Mouse (Mus musculus) midbrain, embryonic 11.5 days (tissue): ENCODE results near the gene Gm26727. TPM values are rescaled to one million over a fixed set of nuclear protein-coding genes. Genes with fewer than 3 reads are reported as not detected.
"Not testable (repeated sequence)": the region's sequence is repeated elsewhere in the genome, so short reads cannot be mapped to it uniquely, and the experiment has no call there.

ENCODE experiments used
- ATAC-seq: fragments of 200-750 bp; cut with Nextera tagmentation; 2 replicates; pipeline ENCODE4 v1.8.0; 2017; ENCODE audit warnings: moderate TSS enrichment, moderate library complexity; ENCODE audit not compliant: low FRiP score
- DNase-seq: peaks from one replicate; pipeline ENCODE4 v3.0.0; 2015; ENCODE audit warnings: low spot score; ENCODE audit errors: missing footprints
- H3K27ac ChIP-seq: fragments of 300-500 bp; sonication (generic); 2 replicates; pipeline ENCODE4 v1.5.1; 2014; ENCODE audit warnings: low read depth, low read length
- H3K27me3 ChIP-seq: fragments of 300-500 bp; sonication (generic); 2 replicates; pipeline ENCODE4 v1.6.1; 2014; ENCODE audit warnings: mild to moderate bottlenecking, low read length, moderate library complexity, mixed read lengths; ENCODE audit not compliant: control insufficient read depth, insufficient read depth
- H3K36me3 ChIP-seq: fragments of 300-500 bp; sonication (generic); 2 replicates; pipeline ENCODE4 v1.6.1; 2014; ENCODE audit warnings: mild to moderate bottlenecking, low read length, moderate library complexity, mixed read lengths; ENCODE audit not compliant: control insufficient read depth, insufficient read depth
- H3K4me1 ChIP-seq: fragments of 300-500 bp; sonication (generic); 2 replicates; pipeline ENCODE4 v1.6.1; 2014; ENCODE audit warnings: low read length; ENCODE audit not compliant: control insufficient read depth, insufficient read depth
- H3K4me2 ChIP-seq: fragments of 300-500 bp; sonication (generic); 2 replicates; pipeline ENCODE4 v1.6.1; 2014; ENCODE audit warnings: mild to moderate bottlenecking, moderate library complexity
- H3K4me3 ChIP-seq: fragments of 300-500 bp; sonication (generic); 2 replicates; pipeline ENCODE4 v1.5.1; 2014; ENCODE audit warnings: low read depth, low read length
- H3K9ac ChIP-seq: fragments of 300-500 bp; sonication (generic); 2 replicates; pipeline ENCODE4 v1.6.1; 2014; ENCODE audit warnings: low read length
- H3K9me3 ChIP-seq: fragments of 300-500 bp; sonication (generic); 2 replicates; pipeline ENCODE4 v1.6.1; 2016; ENCODE audit warnings: low read length; ENCODE audit not compliant: control insufficient read depth
- WGBS: fragments of 180-500 bp; shearing (Covaris S2); extraction: QIAGEN DNeasy Blood & Tissue Kit; methylation state at CpG from one replicate; pipeline ENCODE4 v1.1.7; 2014; 5-methylcytosine and 5-hydroxymethylcytosine counted together
- polyA plus RNA-seq: library from polyadenylated mRNA; unstranded; fragments of >200 nt; fragmentation: Nextera tagmentation; extraction: Ambion mirVana; gene quantifications from 2 replicates; pipeline ENCODE4 v1.2.1, GENCODE M21; 2014

Gene Gm26727
- not detected in 2 replicates for polyA plus RNA-seq

- DNase-seq (no peak), ATAC-seq (no peak)
- H3K36me3 ChIP-seq: no peaks in the 10 kb centered on the region
- no peak within 1 kb of the TSS for H3K4me2 ChIP-seq
- H3K27ac ChIP-seq: no peak within 1 kb of the TSS
- no peak within 1 kb of the TSS for H3K9ac ChIP-seq
- H3K27me3 ChIP-seq: no peaks in the 10 kb centered on the region
- H3K9me3 ChIP-seq: no peaks in the 10 kb centered on the region
- no peak within 1 kb of the TSS for H3K4me3 ChIP-seq
- WGBS: 70% methylated on average over 2 of the region's 2 CpGs
- H3K4me1 ChIP-seq: no peaks in the 10 kb centered on the region
Observed at GRCm38 (mm10) chr2:67433081-67433480, at the start of gene Gm26727. Gm26727 (minus strand) TSS chr2:67433181.

DNA sequence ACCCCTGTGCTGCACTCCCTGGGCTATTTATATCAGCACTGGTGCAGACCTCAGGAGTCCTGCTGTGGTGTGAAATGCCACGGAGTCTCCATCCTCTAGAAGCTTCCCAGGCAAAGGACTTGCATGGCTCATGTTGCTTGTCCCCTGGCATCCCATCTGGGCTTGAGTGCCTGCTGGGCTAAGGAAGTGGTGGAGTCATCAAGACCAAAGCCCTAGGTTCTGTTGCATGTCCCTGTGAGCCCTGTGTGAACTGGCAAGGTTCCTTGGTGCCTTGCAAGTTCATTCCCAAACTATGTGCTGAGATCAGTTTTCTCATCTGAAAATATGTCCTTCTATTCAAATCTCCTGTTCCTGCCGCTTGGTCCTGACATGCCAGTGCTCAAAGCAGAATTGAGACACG, 48.1 kb upstream of the Gm26727 start:
- Histone ChIP-seq H3K4me2 (no peak overlapping the region), H3K4me1 (no peaks in the 10 kb centered on the region), H3K9me3 (no peaks in the 10 kb centered on the region), H3K4me3 (no peak overlapping the region), H3K27me3 (no peaks in the 10 kb centered on the region), H3K9ac (no peak overlapping the region), H3K27ac (no peak overlapping the region), H3K36me3 (no peaks in the 10 kb centered on the region)
- 74% methylated on average over 3 of the region's 3 CpGs for WGBS
- DNase-seq (no peak), ATAC-seq (peak; percentile 38; the same call in 1 of the 2 replicates)

DNA sequence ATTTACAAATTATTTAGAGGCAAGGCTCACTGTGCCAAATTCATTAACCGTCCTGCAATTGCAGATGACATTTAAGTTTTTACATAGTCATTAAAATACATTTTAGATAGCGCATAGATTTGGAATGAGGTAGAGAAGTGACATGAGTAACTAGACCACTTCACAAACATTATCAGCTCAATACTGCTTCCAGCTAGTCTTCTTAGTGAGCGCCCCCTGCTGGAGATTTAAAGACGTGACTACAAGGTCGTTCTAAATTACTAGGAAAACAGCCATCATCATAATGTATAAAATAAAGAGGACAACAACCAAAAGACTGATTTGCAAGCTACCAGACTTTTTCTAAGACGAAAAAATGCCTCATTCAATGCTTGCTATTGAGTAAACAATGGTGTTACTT, 44.8 kb upstream of the Gm26727 start:
- Histone ChIP-seq H3K9ac (no peak overlapping the region), H3K36me3 (no peaks in the 10 kb centered on the region), H3K27ac (no peak overlapping the region), H3K4me3 (no peak overlapping the region), H3K4me1 (no peaks in the 10 kb centered on the region), H3K4me2 (no peak overlapping the region), H3K9me3 (no peaks in the 10 kb centered on the region), H3K27me3 (no peaks in the 10 kb centered on the region)
- ATAC-seq: no peak
- DNase-seq: peak; percentile 89
- 20% methylated on average over 6 of the region's 6 CpGs for WGBS

GRCm38 (mm10) chr2:67470030-67470429, 37.0 kb upstream of the Gm26727 start:
- not testable (repeated sequence) for H3K4me3 ChIP-seq, H3K27ac ChIP-seq, DNase-seq, H3K4me1 ChIP-seq, H3K9me3 ChIP-seq, H3K9ac ChIP-seq, H3K4me2 ChIP-seq, ATAC-seq, H3K36me3 ChIP-seq, H3K27me3 ChIP-seq
- 86% methylated on average over 5 of the region's 5 CpGs for WGBS

DNA sequence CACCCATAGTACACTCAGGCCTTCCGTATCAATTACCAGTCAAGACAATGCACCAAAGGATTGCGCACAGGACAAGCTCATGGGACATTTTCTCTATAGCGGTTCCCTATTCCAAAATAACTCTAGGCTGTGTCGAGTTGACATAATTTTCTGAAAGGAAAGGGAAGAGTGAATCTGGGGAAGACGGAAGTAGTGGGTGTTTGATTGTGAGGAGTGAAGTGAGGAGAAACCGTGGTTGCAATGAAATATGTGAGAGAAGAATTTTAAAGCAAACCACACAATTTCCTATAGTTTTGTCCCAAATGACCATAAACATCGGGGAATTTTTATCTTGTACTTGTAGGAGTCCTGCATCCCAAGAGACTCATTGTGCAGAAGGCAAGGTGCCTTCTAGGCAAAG, 34.1 kb upstream of the Gm26727 start:
- H3K4me1 ChIP-seq: no peaks in the 10 kb centered on the region
- H3K9ac ChIP-seq: no peak overlapping the region
- H3K36me3 ChIP-seq: no peaks in the 10 kb centered on the region
- no peak overlapping the region for H3K4me2 ChIP-seq
- H3K27me3 ChIP-seq: no peaks in the 10 kb centered on the region
- no peak overlapping the region for H3K4me3 ChIP-seq
- no peak overlapping the region for H3K27ac ChIP-seq
- no peaks in the 10 kb centered on the region for H3K9me3 ChIP-seq
- peak; percentile 54 for DNase-seq
- no peak for ATAC-seq
- 90% methylated on average over 7 of the region's 7 CpGs for WGBS

DNA sequence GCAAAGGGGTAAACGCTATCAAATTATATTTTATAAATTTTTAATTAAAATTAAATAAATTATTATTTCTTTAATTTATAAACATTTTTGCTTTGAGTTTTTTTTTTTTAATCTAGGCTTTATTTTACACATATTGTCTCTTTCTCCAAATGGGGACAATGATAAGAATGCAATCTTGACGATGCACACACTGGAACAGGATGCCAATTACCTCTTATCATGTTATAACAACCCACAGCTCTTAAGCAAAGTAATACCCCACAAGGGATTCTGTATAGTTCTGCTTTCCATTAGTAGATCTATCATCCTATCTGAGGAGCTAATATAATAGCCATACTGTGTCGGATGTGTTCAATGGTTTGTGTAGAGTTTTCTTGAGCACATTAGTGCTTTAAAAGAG, 27.9 kb upstream of the Gm26727 start:
- Histone ChIP-seq H3K27ac (no peak overlapping the region), H3K4me1 (no peaks in the 10 kb centered on the region), H3K4me2 (no peak overlapping the region), H3K9me3 (no peaks in the 10 kb centered on the region), H3K9ac (no peak overlapping the region), H3K36me3 (no peaks in the 10 kb centered on the region), H3K27me3 (no peaks in the 10 kb centered on the region), H3K4me3 (no peak overlapping the region)
- DNase-seq (no peak), ATAC-seq (no peak)
- 88% methylated on average over 3 of the region's 3 CpGs for WGBS

- DNase-seq: no peak
- Histone ChIP-seq H3K9ac (no peak overlapping the region), H3K4me1 (no peaks in the 10 kb centered on the region), H3K4me2 (no peak overlapping the region), H3K9me3 (no peaks in the 10 kb centered on the region), H3K4me3 (no peak overlapping the region), H3K27ac (no peak overlapping the region), H3K27me3 (no peaks in the 10 kb centered on the region), H3K36me3 (no peaks in the 10 kb centered on the region)
- 78% methylated on average over 12 of the region's 12 CpGs for WGBS
- no peak for ATAC-seq
Observed at GRCm38 (mm10) chr2:67447206-67447605, 14.2 kb upstream of the Gm26727 start.

DNA sequence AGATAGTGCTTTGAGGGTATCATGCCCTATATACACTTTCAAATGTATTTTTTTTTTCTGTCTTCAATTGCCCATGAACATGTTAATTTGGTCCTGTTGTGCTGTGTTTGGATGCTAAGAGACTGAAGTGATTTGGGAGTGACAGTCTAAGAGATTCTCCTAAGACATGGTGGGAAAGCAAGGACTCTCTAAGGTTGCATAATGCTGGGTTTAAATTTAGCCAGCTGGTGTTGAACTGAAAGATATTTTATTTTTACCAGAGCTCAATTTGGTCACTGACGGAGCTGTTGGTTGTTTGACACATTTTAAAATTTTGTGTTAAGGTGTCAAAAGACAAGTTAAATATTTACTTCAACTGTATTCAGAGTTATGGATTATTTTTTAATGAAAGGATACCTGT, 13.8 kb upstream of the Gm26727 start:
- no peak overlapping the region for H3K9ac ChIP-seq
- no peaks in the 10 kb centered on the region for H3K36me3 ChIP-seq
- H3K4me1 ChIP-seq: no peaks in the 10 kb centered on the region
- H3K4me3 ChIP-seq: no peak overlapping the region
- 86% methylated on average over 1 of the region's 1 CpGs for WGBS
- DNase-seq (no peak), ATAC-seq (no peak)
- H3K9me3 ChIP-seq: no peaks in the 10 kb centered on the region
- no peaks in the 10 kb centered on the region for H3K27me3 ChIP-seq
- H3K27ac ChIP-seq: no peak overlapping the region
- no peak overlapping the region for H3K4me2 ChIP-seq

DNA sequence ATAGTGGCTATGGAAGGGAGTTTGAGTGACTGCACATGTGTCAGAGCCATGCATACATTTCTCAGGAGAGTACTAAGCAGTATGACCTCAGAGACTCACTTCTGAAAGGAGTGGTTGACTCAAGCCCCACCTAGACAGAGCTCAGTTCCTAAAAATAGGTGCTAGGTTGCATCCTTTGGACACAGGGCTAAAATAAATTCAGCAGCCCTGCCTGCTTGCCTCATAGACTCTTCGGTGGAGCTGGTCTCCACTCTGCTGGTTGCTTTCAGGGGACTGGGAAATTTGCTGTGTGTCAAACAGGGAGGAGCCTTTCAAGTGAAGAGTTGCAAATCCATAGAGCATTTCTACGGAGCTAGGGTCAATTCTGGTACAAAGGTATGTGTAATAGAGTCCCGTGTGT, 12.8 kb upstream of the Gm26727 start, which contains the start of gene Xirp2:
Gene Xirp2, plus strand, starts transcription at position 223 of the 400 bp plus-strand sequence.
- H3K4me2 ChIP-seq: no peak within 1 kb of the TSS
- no peak within 1 kb of the TSS for H3K9ac ChIP-seq
- H3K27me3 ChIP-seq: no peaks in the 10 kb centered on the region
- H3K9me3 ChIP-seq: no peaks in the 10 kb centered on the region
- ATAC-seq: no peak
- H3K4me3 ChIP-seq: no peak within 1 kb of the TSS
- no peaks in the 10 kb centered on the region for H3K4me1 ChIP-seq
- 86% methylated on average over 3 of the region's 3 CpGs for WGBS
- H3K36me3 ChIP-seq: no peaks in the 10 kb centered on the region
- DNase-seq: no peak
- H3K27ac ChIP-seq: no peak within 1 kb of the TSS

- no peak overlapping the region for H3K9ac ChIP-seq
- no peak for ATAC-seq
- no peak for DNase-seq
- no peaks in the 10 kb centered on the region for H3K9me3 ChIP-seq
- no peak overlapping the region for H3K27ac ChIP-seq
- H3K4me1 ChIP-seq: no peaks in the 10 kb centered on the region
- 91% methylated on average over 8 of the region's 8 CpGs for WGBS
- H3K36me3 ChIP-seq: no peaks in the 10 kb centered on the region
- H3K27me3 ChIP-seq: no peaks in the 10 kb centered on the region
- H3K4me3 ChIP-seq: no peak overlapping the region
- H3K4me2 ChIP-seq: no peak overlapping the region
Observed at GRCm38 (mm10) chr2:67438309-67438708, 5.3 kb upstream of the Gm26727 start.
